Mouse (Mus musculus) kidney, adult 2 months (tissue): ENCODE data around the gene Nudt15.

ENCODE experiments used
- CTCF ChIP-seq: fragments of 200-500 bp; conservative IDR thresholded peaks from 2 replicates; pipeline ENCODE4 v1.5.1; 2011; ENCODE audit warnings: low read depth, mild to moderate bottlenecking, control low read depth, low read length, moderate library complexity, mixed read lengths; ENCODE audit not compliant: insufficient read depth, insufficient read length
- POLR2A ChIP-seq: fragments of 200-500 bp; IDR thresholded peaks from one replicate; pipeline ENCODE4 v1.6.1; 2011; ENCODE audit warnings: low read depth, low read length, control low read depth

GRCm38 (mm10) chr14:73576336-73576735, 28.3 kb upstream of the Nudt15 start:
- no peak for TF ChIP-seq CTCF
- no peak for TF ChIP-seq POLR2A
